Mouse (Mus musculus) lung, adult 2 months (tissue): ENCODE measurements at regions not wholly inside any gene's neighbourhood (a gene's known extent, or its start where the extent isn't known, plus 50 kb on each side); places are given as distances from the start of the nearest gene placed in this dataset.

Experiments
- DNase-seq: peaks from one replicate; pipeline ENCODE4 v3.0.0; 2022
- H3K4me1 ChIP-seq: fragments of 200-500 bp; 2 replicates; pipeline ENCODE4 v1.6.1; 2011; ENCODE audit warnings: low read length; ENCODE audit not compliant: control insufficient read depth, insufficient read depth
- H3K4me3 ChIP-seq: fragments of 200-500 bp; replicated peaks from 2 replicates; pipeline ENCODE3; 2011; ENCODE audit warnings: low read depth, mild to moderate bottlenecking, control low read depth, low read length; ENCODE audit errors: extremely low read depth
- CTCF ChIP-seq: fragments of 200-500 bp; IDR thresholded peaks from 2 replicates; pipeline ENCODE4 v1.5.1; 2011; ENCODE audit warnings: mild to moderate bottlenecking, low read length, control low read depth; ENCODE audit not compliant: insufficient read depth
- POLR2A ChIP-seq: fragments of 200-500 bp; IDR thresholded peaks from 2 replicates; pipeline ENCODE4 v1.6.1; 2011; ENCODE audit warnings: low read depth, mild to moderate bottlenecking, control low read depth, low read length, borderline replicate concordance; ENCODE audit errors: extremely low read depth
- WGBS: fragments of 180-500 bp; shearing (Covaris S2); methylation state at CpG from one replicate; pipeline ENCODE4 v1.1.7; 2018; 5-methylcytosine and 5-hydroxymethylcytosine counted together

GRCm38 (mm10) chr8:36304809-36305208 lies 539.2 kb downstream of the Gm19410 start:
- WGBS, result 89% methylated on average over 10 of the region's 10 CpGs
- Histone ChIP-seq H3K4me3 (no peak overlapping the region), H3K4me1 (no peaks in the 10 kb centered on the region)
- no peak for DNase-seq
- TF ChIP-seq CTCF (no peak), POLR2A (no peak)

- Histone ChIP-seq H3K4me3 (no peak overlapping the region), H3K4me1 (no peaks in the 10 kb centered on the region)
- DNase-seq, result no peak
- WGBS, result 81% methylated on average over 4 of the region's 4 CpGs
- no peak for TF ChIP-seq POLR2A
- no peak for TF ChIP-seq CTCF
Observed at GRCm38 (mm10) chr8:36306336-36306735, 540.7 kb downstream of the Gm19410 start.

GRCm38 (mm10) chr8:36307496-36307895 lies 541.9 kb downstream of the Gm19410 start:
- Histone ChIP-seq H3K4me3 (no peak overlapping the region), H3K4me1 (no peaks in the 10 kb centered on the region)
- DNase-seq, result no peak
- WGBS, result 83% methylated on average over 8 of the region's 8 CpGs
- no peak for TF ChIP-seq CTCF
- TF ChIP-seq POLR2A, result no peak

- H3K4me3 ChIP-seq, result no peak overlapping the region
- no peak for DNase-seq
- TF ChIP-seq CTCF, result no peak
- no peak for TF ChIP-seq POLR2A
- H3K4me1 ChIP-seq, result no peaks in the 10 kb centered on the region
- WGBS, result 78% methylated on average over 2 of the region's 2 CpGs
Observed at GRCm38 (mm10) chr8:36308056-36308455, 542.5 kb downstream of the Gm19410 start.

GRCm38 (mm10) chr8:36309326-36309725 lies 543.7 kb downstream of the Gm19410 start:
- Histone ChIP-seq H3K4me3 (no peak overlapping the region), H3K4me1 (no peaks in the 10 kb centered on the region)
- TF ChIP-seq POLR2A (no peak), CTCF (no peak)
- WGBS, result 88% methylated on average over 6 of the region's 6 CpGs
- DNase-seq, result no peak

GRCm38 (mm10) chr8:36309952-36310351 lies 544.4 kb downstream of the Gm19410 start:
- TF ChIP-seq POLR2A, result no peak
- no peak for TF ChIP-seq CTCF
- no peaks in the 10 kb centered on the region for H3K4me1 ChIP-seq
- WGBS, result 69% methylated on average over 10 of the region's 10 CpGs
- no peak for DNase-seq
- H3K4me3 ChIP-seq, result no peak overlapping the region

GRCm38 (mm10) chr8:36311734-36312133 lies 546.1 kb downstream of the Gm19410 start:
- TF ChIP-seq POLR2A, result no peak
- TF ChIP-seq CTCF, result no peak
- DNase-seq, result no peak
- H3K4me3 ChIP-seq, result no peak overlapping the region
- 75% methylated on average over 5 of the region's 5 CpGs for WGBS
- no peaks in the 10 kb centered on the region for H3K4me1 ChIP-seq

GRCm38 (mm10) chr8:36312963-36313362 lies 547.4 kb downstream of the Gm19410 start:
- H3K4me3 ChIP-seq, result no peak overlapping the region
- no peaks in the 10 kb centered on the region for H3K4me1 ChIP-seq
- 83% methylated on average over 3 of the region's 3 CpGs for WGBS
- DNase-seq, result no peak
- no peak for TF ChIP-seq CTCF
- TF ChIP-seq POLR2A, result no peak

- H3K4me1 ChIP-seq, result no peaks in the 10 kb centered on the region
- DNase-seq, result no peak
- TF ChIP-seq POLR2A (no peak), CTCF (no peak)
- no peak overlapping the region for H3K4me3 ChIP-seq
- WGBS, result 82% methylated on average over 2 of the region's 2 CpGs
Observed at GRCm38 (mm10) chr8:36318396-36318795, 552.8 kb downstream of the Gm19410 start.

GRCm38 (mm10) chr8:36318884-36319283 lies 553.3 kb downstream of the Gm19410 start:
- no peak for DNase-seq
- WGBS, result 70% methylated on average over 5 of the region's 5 CpGs
- no peaks in the 10 kb centered on the region for H3K4me1 ChIP-seq
- H3K4me3 ChIP-seq, result no peak overlapping the region
- TF ChIP-seq POLR2A (no peak), CTCF (no peak)
